Mouse (Mus musculus) lung, postnatal 0 days (tissue): Measurements from ENCODE around the gene F10.

ENCODE experiments used
- CTCF ChIP-seq: IDR thresholded peaks from 2 replicates; pipeline ENCODE4 v1.5.1; 2016; ENCODE audit warnings: antibody characterized with exemption, mild to moderate bottlenecking
- EP300 ChIP-seq: IDR thresholded peaks from 2 replicates; pipeline ENCODE4 v1.6.1; 2016; ENCODE audit warnings: antibody characterized with exemption, mild to moderate bottlenecking, control low read depth

GRCm38 (mm10) chr8:12988722-12989430, 48.2 kb upstream of the F10 start:
- TF ChIP-seq EP300: no peak
- peak; percentile 62 for TF ChIP-seq CTCF
